Mouse (Mus musculus): ENCODE data around the gene Baiap2l1.

GRCm38 (mm10) chr5:144313335-144313734, 44.6 kb downstream of the Baiap2l1 start:
- TF ChIP-seq POLR2A (IDR thresholded peaks at IDR 0.05; ENCODE audit: control insufficient read depth, low read depth, low read length) (no peak), CTCF (IDR thresholded peaks at IDR 0.05; ENCODE audit: control insufficient read depth, insufficient read depth, insufficient replicate concordance, low read depth, low read length) (no peak)
